Mouse (Mus musculus): ENCODE measurements around the gene Gm28038.

The Gm28038 gene

GRCm38 (mm10) chr2:30286192-30287026, 5.6 kb downstream of the Gm28038 start, which contains the start of the genes Dolk and Nup188:
Gene Dolk (minus strand): TSS chr2:30286334.
Gene Nup188 (plus strand): TSS chr2:30286397.
- DNase-seq, result peak; percentile 98 to 99

GRCm38 (mm10) chr2:30287027-30287373, 6.2 kb downstream of the Gm28038 start:
- DNase-seq, result no peak

- DNase-seq, result no peak
Measured at GRCm38 (mm10) chr2:30299525-30299924, 18.7 kb downstream of the Gm28038 start.

- no peak for DNase-seq
Measured at GRCm38 (mm10) chr2:30299966-30300365, 19.1 kb downstream of the Gm28038 start.

- no peak for DNase-seq
Measured at GRCm38 (mm10) chr2:30306087-30306486, 25.2 kb downstream of the Gm28038 start.

GRCm38 (mm10) chr2:30309351-30309750, 28.5 kb downstream of the Gm28038 start:
- no peak for DNase-seq

GRCm38 (mm10) chr2:30311481-30311880, 30.6 kb downstream of the Gm28038 start:
- DNase-seq, result no peak

GRCm38 (mm10) chr2:30316136-30316535, 35.3 kb downstream of the Gm28038 start:
- DNase-seq, result no peak

GRCm38 (mm10) chr2:30316955-30317354, 36.1 kb downstream of the Gm28038 start:
- no peak for DNase-seq

- DNase-seq, result no peak
Measured at GRCm38 (mm10) chr2:30319260-30319659, 38.4 kb downstream of the Gm28038 start.

- no peak for DNase-seq
Measured at GRCm38 (mm10) chr2:30323111-30323510, 42.3 kb downstream of the Gm28038 start.

GRCm38 (mm10) chr2:30325296-30325695, 44.5 kb downstream of the Gm28038 start:
- no peak for DNase-seq

GRCm38 (mm10) chr2:30327276-30327675, 46.4 kb downstream of the Gm28038 start:
- no peak for DNase-seq

GRCm38 (mm10) chr2:30328791-30329190, 47.9 kb downstream of the Gm28038 start:
- no peak for DNase-seq

GRCm38 (mm10) chr2:30335324-30335723, 54.5 kb downstream of the Gm28038 start:
- no peak for DNase-seq

- DNase-seq, result no peak
Measured at GRCm38 (mm10) chr2:30336174-30336915, 55.5 kb downstream of the Gm28038 start.

GRCm38 (mm10) chr2:30337179-30337578, 56.3 kb downstream of the Gm28038 start:
- no peak for DNase-seq

GRCm38 (mm10) chr2:30342061-30342460, 61.2 kb downstream of the Gm28038 start:
- no peak for DNase-seq

GRCm38 (mm10) chr2:30342544-30342943, 61.7 kb downstream of the Gm28038 start:
- no peak for DNase-seq

- DNase-seq, result no peak
Measured at GRCm38 (mm10) chr2:30343601-30344137, 62.8 kb downstream of the Gm28038 start.

- no peak for DNase-seq
Measured at GRCm38 (mm10) chr2:30345971-30346676, 65.3 kb downstream of the Gm28038 start.

GRCm38 (mm10) chr2:30349196-30349595, 68.4 kb downstream of the Gm28038 start:
- DNase-seq, result no peak

All from kidney, postnatal 25 days (tissue).